Mouse (Mus musculus) left cerebral cortex, postnatal 36 days (tissue): ENCODE results near the gene Zfp182. TPM values are rescaled to one million over a fixed set of nuclear protein-coding genes. Genes with fewer than 3 reads are reported as not detected.

ENCODE experiments used
- DNase-seq, 2 experiments: peaks; one replicate each; pipeline ENCODE4 v3.0.0; 2021 to 2022; ENCODE audit warnings: low spot score in 2 of 2, mixed read lengths in 1 of 2
- intact Hi-C: fragments of 180-260 bp; cut with DNase I; formaldehyde crosslinking; loops from one replicate; pipeline ENCODE4 v1.15.1; 2025
- total RNA-seq, 2 experiments: library from RNA; stranded (reverse); gene quantifications; 2 replicates each; pipeline ENCODE4 v1.2.3; 2021

The Zfp182 gene
- total RNA-seq, result 10 to 100 TPM in 1 of 2 experiments, 1 to 10 TPM in 1; 7.4 to 13.5 TPM

DNA sequence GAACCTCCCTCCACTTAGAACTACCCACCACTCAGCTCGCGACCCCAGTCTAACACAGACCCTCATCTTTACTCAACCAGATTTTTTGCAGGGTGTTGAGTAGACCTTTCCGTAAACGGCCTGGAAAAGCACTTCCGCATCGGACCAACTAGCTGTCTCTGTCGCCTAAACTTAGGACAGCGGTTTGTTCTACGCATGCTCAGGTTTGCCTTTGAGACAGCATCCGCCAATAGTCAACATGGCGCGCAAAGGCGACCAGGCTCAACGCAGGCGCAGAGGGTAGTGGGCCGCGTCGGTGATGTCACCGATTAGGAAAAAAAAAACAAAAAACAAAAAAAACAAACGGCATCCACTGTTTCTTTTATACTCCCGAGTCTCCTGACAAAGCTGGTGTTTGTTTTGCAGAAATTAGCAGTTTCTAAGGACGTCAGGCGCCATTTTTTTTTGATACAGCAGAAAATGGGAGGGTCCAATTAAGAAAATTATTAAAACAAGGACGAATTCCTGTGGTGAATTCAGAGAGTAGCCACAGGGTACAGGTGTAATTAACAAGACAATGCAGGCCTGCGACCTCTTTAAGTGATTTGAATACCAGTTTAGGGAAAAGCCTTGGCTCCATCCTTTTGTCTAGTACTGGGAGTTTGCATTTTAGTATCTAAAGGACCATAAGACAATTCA is at the start of gene Zfp182:
TSS of gene Zfp182 (minus strand) at position 451 of the 678 bp plus-strand sequence.
- intact Hi-C loops, result no loop called here
- peak; percentile 68 to 78 for DNase-seq

DNA sequence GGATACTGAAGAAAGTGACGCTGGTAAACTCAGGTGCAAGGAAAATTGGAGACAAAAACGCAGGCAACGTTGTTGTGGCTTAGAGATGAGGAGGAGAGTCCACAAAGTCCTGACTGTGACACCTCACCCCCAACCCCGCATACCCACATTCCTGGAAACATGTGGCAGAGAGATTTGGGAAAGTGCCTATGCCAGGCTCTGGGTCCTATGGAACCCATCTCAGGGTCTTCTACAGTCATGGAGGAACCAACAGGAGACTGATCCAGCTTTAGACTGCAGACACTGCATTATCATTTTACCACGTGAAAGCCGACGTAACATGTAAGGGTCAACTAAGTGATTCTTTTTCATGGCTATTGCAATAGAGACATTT is 27.7 kb upstream of the Zfp182 start:
- DNase-seq, result peak in 1 of 2 experiments; percentile 4
- intact Hi-C loops, result no loop called here

DNA sequence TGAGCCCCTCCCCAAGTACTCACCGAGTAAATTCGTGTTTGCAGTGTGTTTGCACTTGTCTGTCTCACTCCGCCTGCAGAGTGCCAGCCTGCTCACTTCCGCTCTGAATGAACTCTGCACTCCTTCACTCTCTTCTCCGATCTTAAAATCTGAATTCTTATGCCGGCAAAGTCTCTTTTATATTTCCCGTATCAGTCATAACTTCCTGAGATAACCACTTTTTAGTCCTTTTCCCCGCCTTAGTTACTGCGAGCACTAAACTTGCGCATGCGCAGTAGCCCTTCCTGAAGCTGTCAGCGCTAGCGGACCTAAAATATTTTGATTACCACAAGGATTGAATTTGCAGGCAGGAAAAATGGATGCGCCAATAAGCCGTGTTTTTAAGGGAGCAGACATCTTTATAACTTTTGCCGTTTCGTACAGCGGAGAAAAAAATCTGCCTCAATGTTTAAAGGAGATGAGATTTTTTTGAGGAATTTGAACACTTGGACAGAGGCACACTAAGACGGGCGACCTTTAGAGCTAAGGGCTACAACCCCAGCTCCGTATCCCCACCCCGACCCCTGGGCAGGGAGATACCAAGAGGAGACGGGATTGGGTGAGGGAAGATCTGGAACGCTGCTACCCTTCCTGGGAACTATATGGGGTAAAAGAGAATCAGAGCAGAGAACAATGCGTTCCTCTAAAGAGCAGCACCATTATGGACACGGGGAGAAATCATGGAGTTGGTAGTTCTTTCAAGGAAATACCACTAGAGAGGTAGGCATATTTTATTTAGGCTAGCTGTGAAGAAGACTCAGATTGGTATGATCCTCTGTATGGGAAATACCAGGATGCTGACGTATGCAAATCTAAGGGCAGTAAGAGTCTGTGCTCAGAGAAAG is 27.1 kb upstream of the Zfp182 start, which contains the start of gene Zfp300:
TSS of gene Zfp300 (minus strand) at position 545 of the 884 bp plus-strand sequence.
- peak; percentile 54 to 62 for DNase-seq
- intact Hi-C loops, result no loop called here

DNA sequence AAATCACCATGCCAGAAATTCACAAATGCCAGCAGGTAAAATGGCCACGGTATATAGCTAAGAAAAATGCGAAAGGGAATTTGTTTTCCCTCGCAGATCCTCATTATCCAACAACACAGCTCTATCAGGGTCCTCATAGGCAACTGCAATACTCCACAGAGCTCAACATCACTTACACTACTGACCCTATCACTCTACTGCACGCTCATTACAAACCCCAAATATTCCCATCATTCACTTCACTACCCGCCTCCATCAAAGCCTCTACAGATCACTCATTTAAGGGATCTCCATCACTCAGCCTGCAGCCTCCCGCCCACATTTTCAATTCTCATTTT is 26.5 kb upstream of the Zfp182 start:
- intact Hi-C loops, result no loop called here
- no peak for DNase-seq

DNA sequence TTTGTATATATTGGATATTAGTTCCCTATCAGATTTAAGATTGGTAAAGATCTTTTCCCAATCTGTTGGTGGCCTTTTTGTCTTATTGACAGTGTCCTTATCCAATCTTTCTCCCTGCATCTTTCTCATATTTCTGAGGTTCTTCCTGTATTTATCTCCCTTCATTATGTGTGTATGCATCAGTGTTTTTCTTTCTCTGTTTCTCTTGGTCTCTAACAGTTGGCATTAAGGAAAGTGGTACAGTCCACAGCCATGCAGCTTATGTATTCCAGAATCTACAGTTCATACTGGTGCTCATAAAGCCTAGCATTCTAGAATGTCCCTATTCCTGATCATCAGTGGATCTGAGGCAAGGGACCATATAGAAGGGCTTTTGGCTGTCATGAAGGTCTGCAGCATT is 6.0 kb upstream of the Zfp182 start, which contains the start of gene Spaca5:
TSS of gene Spaca5 (plus strand) at position 301 of the 400 bp plus-strand sequence.
- no peak for DNase-seq
- intact Hi-C loops, result no loop called here

DNA sequence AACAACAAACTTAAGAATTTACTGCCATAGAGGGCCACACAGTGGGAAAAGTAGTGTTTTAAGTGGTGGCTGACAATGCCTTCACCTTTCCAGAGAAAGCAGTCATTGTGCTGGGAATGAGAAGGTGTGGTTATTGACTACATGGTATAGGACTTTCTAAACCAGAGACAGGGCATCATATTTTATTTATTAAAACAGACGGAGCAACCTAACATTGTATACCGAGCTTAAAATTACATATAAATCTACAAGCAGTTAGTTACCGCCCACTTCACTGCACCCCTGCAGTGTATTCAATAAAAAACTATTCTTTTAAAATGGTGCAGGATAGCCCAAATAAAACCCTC is 401 bp upstream of the Zfp182 start:
- no peak for DNase-seq
- intact Hi-C loops, result no loop called here

DNA sequence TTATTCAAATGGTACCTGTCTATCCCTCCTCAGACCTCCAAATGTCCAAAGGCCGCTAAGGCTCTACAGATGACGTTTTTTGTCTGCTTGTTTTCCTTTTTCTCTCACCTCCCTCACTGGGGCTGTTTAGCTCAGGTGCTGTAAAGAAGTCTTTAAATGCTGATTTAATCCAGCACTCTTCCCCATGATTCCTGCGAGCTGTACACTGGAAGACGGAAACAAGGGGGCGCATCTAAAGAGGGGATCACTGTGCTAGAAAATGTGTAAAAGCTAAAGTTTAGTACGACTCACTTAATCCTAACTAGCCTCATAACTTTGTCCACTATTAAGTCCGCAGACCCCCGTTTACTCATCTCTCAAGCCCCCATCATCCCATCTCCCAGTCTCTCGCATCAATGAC is 656 bp downstream of the Zfp182 start:
- intact Hi-C loops, result no loop called here
- DNase-seq, result no peak

DNA sequence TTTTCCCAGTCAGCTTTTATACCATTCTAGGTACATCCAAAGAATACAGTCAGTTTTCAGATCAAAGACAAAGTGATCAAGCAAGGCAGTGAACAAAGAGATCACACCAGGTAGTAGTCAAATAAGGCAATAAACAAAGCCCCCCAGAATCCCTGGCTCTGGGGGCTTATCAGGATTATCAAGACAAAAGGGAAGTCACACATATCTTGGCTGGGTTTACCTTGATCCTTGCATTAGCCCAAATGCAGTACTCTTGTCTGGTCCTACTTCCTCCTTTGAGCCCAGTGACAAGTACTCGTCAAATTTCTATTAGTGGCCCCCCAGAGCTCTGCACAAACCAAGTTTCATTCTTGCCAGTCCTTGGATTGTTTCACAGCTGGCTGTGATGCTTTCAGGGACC is 81.2 kb downstream of the Zfp182 start:
- intact Hi-C loops, result no loop called here
- DNase-seq, result no peak

Other genes with a start within 250 kb of the Zfp182 start
- under 1 TPM; 0.63 to 0.99 TPM for gene Timp1, start 192.2 kb downstream of the Zfp182 start, total RNA-seq
- 100 to 1,000 TPM; 554 to 584 TPM for gene Syn1, start 141.3 kb downstream of the Zfp182 start, total RNA-seq
- gene Cfp, start 130.8 kb downstream of the Zfp182 start, total RNA-seq, result 10 to 100 TPM in 1 of 2 experiments, 1 to 10 TPM in 1; 6.0 to 18.8 TPM
- gene Elk1, start 111.7 kb downstream of the Zfp182 start, total RNA-seq, result 10 to 100 TPM; 55.4 to 62.5 TPM
- gene Uxt, start 100.3 kb downstream of the Zfp182 start, total RNA-seq, result 10 to 100 TPM; 11.4 to 16.4 TPM
- gene Spaca5, start 6.1 kb upstream of the Zfp182 start, total RNA-seq, result not detected
- 1 to 10 TPM; 2.4 to 2.9 TPM for gene Zfp300, start 27.2 kb upstream of the Zfp182 start, total RNA-seq
- gene Ssxa1, start 53.5 kb upstream of the Zfp182 start, total RNA-seq, result not detected
- gene Gm21876, start 113.3 kb upstream of the Zfp182 start, total RNA-seq, result not detected